Mouse (Mus musculus): ENCODE results near the gene Accs.

DNA sequence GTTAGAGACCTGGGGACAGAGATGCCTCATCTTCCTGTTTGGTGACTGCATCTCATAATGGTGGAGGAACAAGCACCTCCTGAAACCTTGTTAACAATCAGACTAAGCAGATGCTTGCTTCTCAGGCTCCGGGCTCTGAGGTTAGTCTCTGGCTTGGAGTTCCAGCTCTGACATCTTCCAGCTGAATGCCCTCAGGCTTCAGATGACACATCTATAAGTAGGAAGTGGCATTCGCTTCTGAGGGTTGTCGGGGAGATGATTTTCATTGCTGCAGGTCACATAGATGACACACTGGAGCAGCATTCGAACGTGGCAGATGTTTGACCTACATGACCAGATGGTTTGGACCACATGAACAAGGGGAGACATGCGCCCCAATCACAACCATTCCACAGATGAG, 38.6 kb upstream of the Accs start:
- TF ChIP-seq CTCF (IDR thresholded peaks at IDR 0.05; ENCODE audit: borderline replicate concordance, extremely low read depth, insufficient read depth, insufficient read length): no peak
- TF ChIP-seq POLR2A (IDR thresholded peaks at IDR 0.05; ENCODE audit: borderline replicate concordance, extremely low read depth, insufficient read depth, insufficient read length, poor library complexity, severe bottlenecking): no peak
